Mouse (Mus musculus) T-helper 1 cell (primary cell): Measurements from ENCODE around the gene Rmi2.

ENCODE experiments used
- in situ Hi-C: fragments of 300-600 bp; cut with MboI, MseI; formaldehyde crosslinking; loops from one replicate; pipeline ENCODE4 v1.15.1; 2025; ENCODE audit warnings: high pct_unique_total_duplicates

Gene Rmi2

DNA sequence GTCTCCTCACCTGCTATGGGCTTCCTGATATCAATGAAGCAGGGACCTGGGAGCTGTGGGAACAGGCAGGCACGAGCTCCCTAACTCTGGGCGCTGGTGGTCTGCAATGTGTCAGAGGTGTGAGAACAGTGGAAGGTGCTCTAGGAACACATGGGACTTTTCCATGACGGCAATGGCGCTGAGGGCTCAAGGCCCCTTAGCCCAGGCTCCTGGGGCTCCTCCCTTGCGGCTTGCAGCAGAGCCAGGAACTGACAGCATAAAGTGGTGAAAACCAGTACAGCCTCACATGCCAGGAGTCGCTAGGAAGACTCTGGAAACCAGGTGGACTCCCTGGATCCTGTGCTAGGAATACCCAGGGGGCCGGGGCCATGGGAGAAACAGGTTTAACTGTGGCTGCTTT, 75.7 kb downstream of the Rmi2 start:
- in situ Hi-C loops, result no loop called here

DNA sequence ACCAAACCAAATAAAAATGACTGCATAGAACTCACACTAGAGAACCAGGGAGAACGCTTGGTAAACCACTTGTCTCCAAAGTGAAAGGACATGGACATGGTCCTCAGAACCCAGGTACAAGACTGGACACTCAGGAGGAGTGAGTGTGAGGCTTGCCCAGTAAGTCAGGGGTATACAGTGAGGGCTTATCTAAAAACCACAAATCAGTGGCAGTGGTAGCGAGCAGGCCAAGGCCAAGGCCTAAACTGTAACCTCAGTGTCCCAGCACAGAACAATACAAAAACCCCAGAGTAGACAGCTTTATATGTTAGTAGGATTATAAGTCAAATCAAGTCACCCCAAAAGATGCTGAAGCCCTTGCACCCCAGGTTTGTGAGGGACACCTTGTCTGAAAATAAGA, 76.2 kb downstream of the Rmi2 start:
- in situ Hi-C loops, result no loop called here

DNA sequence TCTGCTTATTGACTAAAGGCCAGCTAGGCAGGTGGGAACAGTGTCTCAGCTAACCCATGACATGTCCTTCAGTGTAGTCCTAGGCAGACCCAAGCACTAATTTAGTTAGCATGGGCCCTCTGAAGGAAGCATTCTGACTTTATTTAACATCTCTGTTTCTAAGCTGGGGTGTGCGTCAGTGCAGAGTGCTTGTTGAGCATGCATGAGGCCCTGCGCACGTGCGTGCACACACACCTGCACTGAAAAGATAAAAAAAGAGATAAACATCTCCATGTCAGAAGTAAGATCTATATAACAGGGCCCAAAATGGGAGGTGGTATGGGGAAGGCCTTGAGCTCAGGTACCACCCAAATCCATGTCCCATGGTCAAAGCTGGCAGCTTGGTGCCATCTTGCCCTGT, 80.2 kb downstream of the Rmi2 start:
- in situ Hi-C loops, result no loop called here

DNA sequence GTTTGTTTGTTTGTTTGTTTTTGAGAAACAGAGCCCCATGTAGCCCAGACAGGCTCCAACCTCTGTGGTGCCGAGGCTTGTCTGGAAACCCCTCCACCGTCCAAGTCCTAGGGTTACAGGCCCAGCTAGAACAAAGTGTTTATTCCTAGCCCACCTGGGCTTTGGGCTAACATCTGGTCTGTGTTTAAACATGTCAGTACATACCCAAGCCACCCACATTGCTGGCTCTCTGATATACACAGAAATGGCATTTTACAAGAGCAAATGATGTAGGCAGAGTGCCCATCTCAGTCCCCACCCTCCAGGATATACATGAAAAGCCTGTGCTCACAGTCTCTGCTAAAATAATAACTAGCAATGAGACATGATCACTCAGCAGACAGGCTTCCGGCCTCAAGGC, 81.4 kb downstream of the Rmi2 start:
- in situ Hi-C loops, result no loop called here

DNA sequence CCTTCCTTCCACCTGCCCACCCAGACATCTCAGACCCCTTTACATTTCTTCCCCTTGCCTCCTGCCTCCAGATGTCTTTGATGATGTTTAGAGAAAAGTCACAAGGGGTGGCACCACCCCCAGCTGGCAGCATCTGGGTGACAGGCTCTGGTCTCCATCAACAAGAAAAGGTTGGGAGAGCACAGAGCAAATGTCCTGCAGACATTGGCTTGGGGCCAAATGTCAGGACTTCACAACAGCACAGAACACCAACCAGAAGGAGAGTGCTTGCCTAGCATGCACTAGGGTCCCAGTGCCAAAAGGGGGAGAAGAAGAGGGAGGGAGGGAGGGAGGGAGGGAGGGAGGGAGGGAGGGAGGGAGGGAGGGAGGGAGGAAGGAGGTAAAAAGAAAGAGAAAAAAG, 85.0 kb downstream of the Rmi2 start:
- in situ Hi-C loops, result no loop called here

DNA sequence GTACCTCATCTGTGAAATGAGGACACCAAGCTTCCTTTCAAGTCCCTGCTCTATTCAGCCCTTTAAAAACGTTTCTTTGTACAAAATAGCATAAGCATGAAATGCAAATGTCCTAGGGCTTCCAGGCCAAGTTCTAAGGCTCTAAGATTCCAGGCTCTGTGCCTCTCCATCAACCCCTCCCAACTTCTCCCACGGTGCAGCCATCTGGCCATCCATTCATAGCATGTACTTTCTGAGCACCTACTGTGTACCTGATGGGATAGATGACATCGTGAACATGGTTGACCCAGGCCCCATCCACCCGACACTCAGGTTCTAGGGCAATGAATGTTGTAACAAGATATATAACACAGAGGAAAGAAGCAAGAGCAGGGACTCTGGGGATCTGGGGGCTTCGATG, 88.7 kb downstream of the Rmi2 start:
- in situ Hi-C loops, result no loop called here

DNA sequence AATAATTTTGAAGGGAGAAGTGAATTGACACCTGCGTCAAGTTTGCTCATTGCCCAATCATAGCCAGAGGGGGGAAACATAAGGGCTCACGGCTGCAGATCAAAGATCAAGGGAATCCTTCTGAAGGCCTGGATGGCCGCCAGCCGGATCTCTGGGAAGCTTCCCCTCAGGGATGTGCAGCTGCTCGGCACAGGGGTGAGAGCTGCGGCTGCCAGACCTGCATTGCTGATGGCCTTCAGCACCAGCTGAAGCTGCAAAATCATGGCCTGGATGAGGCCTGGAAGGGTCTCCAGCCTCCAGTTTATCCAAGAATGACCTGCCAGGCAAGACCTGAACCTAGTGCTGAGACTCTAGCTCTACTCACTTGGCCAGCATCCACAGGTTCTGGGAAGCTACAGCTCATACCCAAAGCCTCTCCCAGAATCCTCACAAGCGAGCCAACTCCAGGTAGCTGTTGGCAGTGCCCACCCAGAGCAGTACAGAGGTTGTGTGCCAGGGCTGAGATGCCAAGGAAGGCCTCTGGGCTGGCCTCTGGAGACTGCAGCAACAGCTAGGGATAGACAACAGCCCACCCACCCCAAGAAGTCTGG, 90.8 kb downstream of the Rmi2 start:
- in situ Hi-C loops, result no loop called here

DNA sequence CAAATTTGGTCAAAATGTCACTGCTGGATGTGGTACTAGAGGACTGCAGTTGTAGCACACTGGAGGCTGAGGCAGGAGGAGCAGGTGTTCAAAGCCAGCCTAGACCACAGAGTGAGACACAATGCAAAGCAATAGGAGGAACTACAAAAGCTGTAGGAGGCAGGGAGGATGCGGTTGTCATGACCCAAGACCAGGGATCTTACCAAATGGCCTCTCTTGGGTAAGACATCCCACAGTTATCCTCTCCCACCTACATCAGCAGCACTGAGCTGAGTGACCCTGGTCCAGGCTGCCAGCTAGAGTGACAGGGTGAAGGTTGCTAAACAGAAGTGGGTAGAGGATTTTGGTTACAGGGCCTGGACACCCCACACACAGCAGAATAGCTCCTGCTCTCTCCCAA, 92.2 kb downstream of the Rmi2 start:
- in situ Hi-C loops, result no loop called here

DNA sequence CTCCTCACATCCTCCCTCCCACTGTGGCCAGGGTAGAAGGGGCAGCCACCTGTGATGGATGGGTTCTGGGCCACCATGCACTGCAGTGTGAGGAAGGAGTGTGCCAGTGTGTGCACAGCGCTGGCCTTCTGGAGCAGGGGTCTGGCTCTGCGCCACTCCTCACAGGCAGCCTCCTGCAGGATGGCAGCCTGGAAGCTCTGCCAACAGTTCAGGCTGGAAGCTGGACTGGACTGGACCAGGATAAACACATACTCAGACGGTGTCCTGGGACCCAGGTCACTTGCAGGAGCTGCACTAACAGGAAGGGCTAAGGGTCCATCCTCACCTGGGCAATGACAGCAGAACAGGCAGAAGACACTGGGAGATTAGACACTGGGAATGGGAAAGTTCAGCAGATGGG, 98.5 kb downstream of the Rmi2 start:
- in situ Hi-C loops, result no loop called here

DNA sequence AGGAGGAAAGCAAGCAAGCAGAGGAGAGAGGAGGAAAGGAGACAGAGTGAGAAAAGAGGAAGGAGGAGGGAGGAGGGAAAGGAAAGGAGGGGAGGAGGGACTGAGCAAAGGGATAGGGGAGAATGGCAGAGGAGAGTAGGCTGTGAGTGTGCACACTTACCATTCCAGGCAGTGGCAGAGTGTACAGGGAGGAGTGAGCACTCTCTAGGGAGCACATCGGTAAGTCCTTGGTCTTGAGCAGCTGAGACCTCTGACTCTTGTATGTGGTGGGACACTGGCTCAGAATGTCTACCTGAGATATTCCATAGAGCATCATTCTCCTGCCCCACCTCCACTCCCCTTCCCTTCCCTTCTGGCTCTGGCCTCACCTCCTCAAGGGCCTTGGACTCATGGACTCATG, 99.2 kb downstream of the Rmi2 start:
- in situ Hi-C loops, result no loop called here

DNA sequence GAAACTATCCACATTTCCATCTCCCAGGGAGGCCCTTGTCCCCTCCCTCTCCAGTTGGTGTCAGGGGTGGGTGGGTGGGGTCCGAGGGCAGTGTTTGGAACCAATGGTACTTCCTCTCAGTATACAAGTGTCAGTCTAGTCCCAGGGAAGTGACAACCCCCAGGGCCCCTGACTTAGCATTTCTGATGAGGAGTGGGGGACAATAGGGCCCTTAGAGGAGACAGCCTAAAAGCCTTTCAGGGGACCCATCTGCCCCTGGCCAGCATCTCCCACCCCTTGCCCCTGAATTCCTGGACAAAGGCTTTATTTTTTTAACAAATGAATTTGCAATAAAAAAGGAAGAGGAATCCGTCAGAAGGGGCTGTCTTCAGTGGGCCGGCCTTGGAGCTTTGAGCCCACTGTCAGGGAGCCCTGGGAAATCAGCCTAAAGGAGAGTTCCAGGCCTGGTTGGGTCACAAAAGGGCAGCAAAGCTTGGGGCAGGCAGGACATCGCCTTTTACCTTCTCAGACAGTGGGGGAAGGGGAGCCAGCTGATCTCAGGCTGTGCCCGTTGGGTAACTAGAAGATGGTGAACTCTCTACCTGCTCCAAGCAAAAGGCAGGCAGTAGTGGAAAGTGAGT, 102.0 kb downstream of the Rmi2 start:
- in situ Hi-C loops, result no loop called here

DNA sequence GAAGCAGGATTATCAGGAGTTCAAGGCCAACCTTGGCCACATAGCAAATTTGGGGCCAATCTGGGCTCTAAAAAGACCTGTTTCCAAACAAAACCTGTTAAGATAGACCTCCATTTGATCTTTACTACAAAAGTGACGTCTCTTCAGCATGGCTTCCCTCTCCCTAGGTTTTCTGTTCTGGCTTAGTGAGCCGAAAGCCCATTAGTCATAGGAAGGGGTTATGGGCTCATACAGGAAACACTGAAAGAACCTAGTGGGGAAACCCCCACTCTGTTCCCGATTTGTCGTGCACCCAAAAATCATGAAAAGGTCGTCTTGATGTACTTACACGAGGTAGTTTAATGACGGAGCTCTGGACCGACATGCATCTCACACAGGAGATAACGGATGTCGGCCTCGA, 102.6 kb downstream of the Rmi2 start:
- in situ Hi-C loops, result no loop called here

DNA sequence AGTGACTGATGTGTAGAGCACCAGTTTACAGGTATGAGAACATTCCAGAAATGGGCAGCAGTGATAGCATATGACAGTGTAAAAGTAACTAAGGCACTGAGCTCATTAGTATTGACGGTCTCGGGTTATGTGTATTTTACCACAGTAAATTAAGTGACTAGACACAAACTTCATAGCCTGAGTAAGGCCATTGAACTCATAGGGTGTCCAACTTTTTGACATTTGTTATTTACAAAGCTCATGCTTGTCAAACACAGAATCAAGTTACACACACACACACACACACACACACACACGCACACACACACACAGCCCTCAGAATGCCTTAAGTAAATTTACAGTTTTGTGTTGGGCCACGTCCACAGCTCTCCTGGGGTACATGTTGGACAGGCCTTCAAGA, 105.1 kb downstream of the Rmi2 start:
- in situ Hi-C loops, result no loop called here

DNA sequence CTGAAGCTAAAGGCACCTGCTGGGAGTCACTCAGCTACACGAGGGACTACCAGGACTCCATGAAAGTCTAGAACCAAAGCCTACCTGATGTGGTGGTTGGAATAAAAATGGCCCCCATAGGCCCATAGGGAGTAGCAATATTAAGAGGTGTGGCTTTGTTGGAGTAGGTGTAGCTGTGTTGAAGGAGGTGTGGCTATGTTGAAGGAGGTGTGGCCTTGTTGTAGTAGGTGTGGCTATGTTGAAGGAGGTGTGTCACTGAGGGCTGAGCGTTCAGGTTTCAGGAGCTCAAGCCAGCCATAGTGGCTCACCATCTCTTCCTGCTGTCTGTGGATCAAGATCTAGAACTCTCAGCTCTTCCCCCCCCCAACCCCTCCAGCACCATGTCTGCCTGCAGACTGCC, 105.8 kb downstream of the Rmi2 start:
- in situ Hi-C loops, result no loop called here
